Mouse (Mus musculus): Measurements from ENCODE around the gene Zdhhc23. TPM values are rescaled to one million over a fixed set of nuclear protein-coding genes. Genes with fewer than 3 reads are reported as not detected.

Zdhhc23 gene
- total RNA-seq, 2 experiments from 2014 or later = 0.93 to 0.96 TPM

- no peak for DNase-seq (ENCODE audit: low spot score in 2 of 2)
These were observed 8.4 kb downstream of the Zdhhc23 start for GRCm38 (mm10) chr16:43971189-43971588.

- no peak for DNase-seq (ENCODE audit: low spot score in 2 of 2)
These were observed 9.2 kb downstream of the Zdhhc23 start for GRCm38 (mm10) chr16:43970426-43970825.

- no peak for DNase-seq (ENCODE audit: low spot score in 2 of 2)
These were observed 13.7 kb downstream of the Zdhhc23 start for GRCm38 (mm10) chr16:43965781-43966389.

GRCm38 (mm10) chr16:43963780-43964179 lies 15.8 kb downstream of the Zdhhc23 start:
- no peak for DNase-seq (ENCODE audit: low spot score in 2 of 2)

GRCm38 (mm10) chr16:43963291-43963690 lies 16.3 kb downstream of the Zdhhc23 start:
- no peak for DNase-seq (ENCODE audit: low spot score in 2 of 2)

- DNase-seq (ENCODE audit: low spot score in 2 of 2) = no peak
These were observed 21.6 kb downstream of the Zdhhc23 start for GRCm38 (mm10) chr16:43958038-43958437.

GRCm38 (mm10) chr16:43954913-43955312 lies 24.7 kb downstream of the Zdhhc23 start:
- DNase-seq (ENCODE audit: low spot score in 2 of 2) = no peak

- no peak for DNase-seq (ENCODE audit: low spot score in 2 of 2)
These were observed 28.0 kb downstream of the Zdhhc23 start for GRCm38 (mm10) chr16:43951591-43951990.

GRCm38 (mm10) chr16:43945869-43946268 lies 33.7 kb downstream of the Zdhhc23 start:
- DNase-seq (ENCODE audit: low spot score in 2 of 2) = no peak

- DNase-seq (ENCODE audit: low spot score in 2 of 2) = no peak
These were observed 34.2 kb downstream of the Zdhhc23 start for GRCm38 (mm10) chr16:43945351-43945750.

- DNase-seq (ENCODE audit: low spot score in 2 of 2) = no peak
These were observed 38.7 kb downstream of the Zdhhc23 start for GRCm38 (mm10) chr16:43940846-43941245.

- no peak for DNase-seq (ENCODE audit: low spot score in 2 of 2)
These were observed 43.7 kb downstream of the Zdhhc23 start for GRCm38 (mm10) chr16:43935892-43936291.

GRCm38 (mm10) chr16:43935367-43935766 lies 44.2 kb downstream of the Zdhhc23 start:
- no peak for DNase-seq (ENCODE audit: low spot score in 2 of 2)

GRCm38 (mm10) chr16:43934856-43935255 lies 44.7 kb downstream of the Zdhhc23 start:
- DNase-seq (ENCODE audit: low spot score in 2 of 2) = no peak

- no peak for DNase-seq (ENCODE audit: low spot score in 2 of 2)
These were observed 46.5 kb downstream of the Zdhhc23 start for GRCm38 (mm10) chr16:43933041-43933440.

- no peak for DNase-seq (ENCODE audit: low spot score in 2 of 2)
These were observed 47.3 kb downstream of the Zdhhc23 start for GRCm38 (mm10) chr16:43932319-43932718.

- no peak for DNase-seq (ENCODE audit: low spot score in 2 of 2)
These were observed 48.1 kb downstream of the Zdhhc23 start for GRCm38 (mm10) chr16:43931502-43931901.

- no peak for DNase-seq (ENCODE audit: low spot score in 2 of 2)
These were observed 49.0 kb downstream of the Zdhhc23 start for GRCm38 (mm10) chr16:43930577-43930976.

- no peak for DNase-seq (ENCODE audit: low spot score in 2 of 2)
These were observed 53.2 kb downstream of the Zdhhc23 start, which contains the start of gene Qtrt2 for GRCm38 (mm10) chr16:43926341-43926859. Gene Qtrt2, minus strand, starts transcription at chr16:43926809.

- DNase-seq (ENCODE audit: low spot score in 2 of 2) = no peak
These were observed 53.7 kb downstream of the Zdhhc23 start for GRCm38 (mm10) chr16:43925846-43926245.

- DNase-seq (ENCODE audit: low spot score in 2 of 2) = no peak
These were observed 54.5 kb downstream of the Zdhhc23 start for GRCm38 (mm10) chr16:43925001-43925558.

- no peak for DNase-seq (ENCODE audit: low spot score in 2 of 2)
These were observed 57.0 kb downstream of the Zdhhc23 start for GRCm38 (mm10) chr16:43922630-43923029.

GRCm38 (mm10) chr16:43922024-43922423 lies 57.6 kb downstream of the Zdhhc23 start:
- no peak for DNase-seq (ENCODE audit: low spot score in 2 of 2)
